Mouse (Mus musculus) kidney, adult 2 months (tissue): ENCODE results near the gene Grap2.

Experiments
- CTCF ChIP-seq: fragments of 200-500 bp; conservative IDR thresholded peaks from 2 replicates; pipeline ENCODE4 v1.5.1; 2011; ENCODE audit warnings: low read depth, mild to moderate bottlenecking, control low read depth, low read length, moderate library complexity, mixed read lengths; ENCODE audit not compliant: insufficient read depth, insufficient read length
- POLR2A ChIP-seq: fragments of 200-500 bp; IDR thresholded peaks from one replicate; pipeline ENCODE4 v1.6.1; 2011; ENCODE audit warnings: low read depth, low read length, control low read depth

DNA sequence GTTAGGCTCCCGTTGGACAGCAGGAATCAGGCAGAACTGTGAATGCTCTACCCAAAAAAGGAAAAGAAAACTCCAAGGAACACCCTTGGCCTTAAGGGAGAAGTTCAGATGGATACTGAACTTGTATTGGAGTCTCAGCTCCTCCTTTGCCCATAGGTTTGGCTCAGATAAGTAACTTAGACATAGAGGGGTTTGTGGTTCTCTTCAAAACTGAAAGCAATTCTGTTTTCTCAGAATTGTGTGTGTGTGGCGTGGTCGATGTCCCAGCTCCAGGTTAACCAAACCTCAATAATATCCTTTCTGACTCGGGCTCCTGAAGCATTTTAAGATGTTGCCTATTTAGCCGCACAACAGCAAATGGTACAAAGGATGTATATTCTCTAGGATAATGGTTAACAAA, 18.2 kb downstream of the Grap2 start:
- TF ChIP-seq CTCF, result no peak
- TF ChIP-seq POLR2A, result no peak
